Mouse (Mus musculus) midbrain, postnatal 0 days (tissue): ENCODE data around the gene Ccdc126. TPM values are rescaled to one million over a fixed set of nuclear protein-coding genes. Genes with fewer than 3 reads are reported as not detected.
A peak's percentile ranks its signal among the peaks of the same experiment; 100 is the strongest.

Source experiments
- ATAC-seq: fragments of 200-750 bp; cut with Nextera tagmentation; 2 replicates; pipeline ENCODE4 v1.8.0; 2017; ENCODE audit warnings: moderate number of reproducible peaks, mild to moderate bottlenecking, moderate TSS enrichment, moderate library complexity; ENCODE audit not compliant: low FRiP score
- DNase-seq: peaks from one replicate; pipeline ENCODE4 v3.0.0-alpha.2; 2015; ENCODE audit warnings: low spot score
- H3K27ac ChIP-seq: fragments of 300-500 bp; sonication (generic); 2 replicates; pipeline ENCODE4 v1.5.1; 2014; ENCODE audit warnings: low read depth, mild to moderate bottlenecking, low read length, mixed read lengths
- H3K27me3 ChIP-seq: fragments of 300-500 bp; sonication (generic); 2 replicates; pipeline ENCODE4 v1.6.1; 2014; ENCODE audit warnings: low read length, control low read depth, mixed read lengths; ENCODE audit not compliant: insufficient read depth
- H3K36me3 ChIP-seq: fragments of 300-500 bp; sonication (generic); 2 replicates; pipeline ENCODE4 v1.6.1; 2014; ENCODE audit warnings: low read length, control low read depth, mixed read lengths; ENCODE audit not compliant: insufficient read depth
- H3K4me1 ChIP-seq: fragments of 300-500 bp; sonication (generic); 2 replicates; pipeline ENCODE4 v1.6.1; 2014; ENCODE audit warnings: mild to moderate bottlenecking, control low read depth, antibody characterized with exemption, low read length, mixed read lengths; ENCODE audit not compliant: insufficient read depth
- H3K4me2 ChIP-seq: fragments of 300-500 bp; sonication (generic); 2 replicates; pipeline ENCODE4 v1.6.1; 2014; ENCODE audit warnings: low read depth, mild to moderate bottlenecking, low read length, mixed read lengths; ENCODE audit not compliant: poor library complexity, severe bottlenecking
- H3K4me3 ChIP-seq: fragments of 300-500 bp; sonication (generic); 2 replicates; pipeline ENCODE4 v1.5.1; 2014; ENCODE audit warnings: low read depth, mild to moderate bottlenecking, low read length, moderate library complexity
- H3K9ac ChIP-seq: fragments of 300-500 bp; sonication (generic); replicated peaks from 2 replicates; pipeline ENCODE4 v1.6.1; 2014; ENCODE audit warnings: mild to moderate bottlenecking, low read length, moderate library complexity, mixed read lengths; ENCODE audit not compliant: poor library complexity, severe bottlenecking
- H3K9me3 ChIP-seq: fragments of 300-500 bp; sonication (generic); 2 replicates; pipeline ENCODE4 v1.6.1; 2016; ENCODE audit warnings: low read length, control low read depth
- CTCF ChIP-seq: IDR thresholded peaks from 2 replicates; pipeline ENCODE4 v1.5.1; 2016; ENCODE audit warnings: antibody characterized with exemption, mild to moderate bottlenecking
- WGBS: fragments of 180-500 bp; shearing (Covaris S2); extraction: QIAGEN DNeasy Blood & Tissue Kit; methylation state at CpG from one replicate; pipeline ENCODE4 v1.1.7; 2014; 5-methylcytosine and 5-hydroxymethylcytosine counted together
- polyA plus RNA-seq: library from polyadenylated mRNA; unstranded; fragments of >200 nt; fragmentation: Nextera tagmentation; extraction: Ambion mirVana; gene quantifications from 2 replicates; pipeline ENCODE4 v1.2.1, GENCODE M21; 2015
- total RNA-seq: library from RNA; depleted of rRNA; stranded (reverse); fragments of >200 nt; gene quantifications from 2 replicates; pipeline ENCODE4 v1.2.3, GENCODE M21; 2014

Ccdc126 gene
- total and polyA plus RNA-seq, 2 experiments from 2014 or later = 6.8 to 9.1 TPM

DNA sequence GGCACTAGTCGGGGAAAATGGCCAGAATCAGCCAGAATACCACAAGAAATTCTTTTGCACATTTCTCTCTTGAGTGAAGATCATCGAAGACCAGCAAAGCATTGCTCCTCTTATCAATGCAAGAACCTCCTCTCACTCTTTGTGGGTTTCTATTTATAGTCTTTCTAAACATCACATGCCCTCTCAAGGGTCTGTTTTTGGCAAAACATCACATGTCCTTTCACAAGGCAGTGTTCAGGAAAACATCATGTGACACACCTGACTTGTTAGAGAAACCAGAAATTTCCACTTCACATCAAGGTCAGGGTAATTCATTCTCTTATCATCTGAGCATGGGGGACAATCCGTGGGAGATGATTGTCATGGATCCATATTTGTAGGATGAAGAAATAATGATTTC, 35.5 kb downstream of the Ccdc126 start:
- no peak for ATAC-seq
- Histone ChIP-seq H3K9ac (no peak overlapping the region), H3K4me1 (no peaks in the 10 kb centered on the region)

DNA sequence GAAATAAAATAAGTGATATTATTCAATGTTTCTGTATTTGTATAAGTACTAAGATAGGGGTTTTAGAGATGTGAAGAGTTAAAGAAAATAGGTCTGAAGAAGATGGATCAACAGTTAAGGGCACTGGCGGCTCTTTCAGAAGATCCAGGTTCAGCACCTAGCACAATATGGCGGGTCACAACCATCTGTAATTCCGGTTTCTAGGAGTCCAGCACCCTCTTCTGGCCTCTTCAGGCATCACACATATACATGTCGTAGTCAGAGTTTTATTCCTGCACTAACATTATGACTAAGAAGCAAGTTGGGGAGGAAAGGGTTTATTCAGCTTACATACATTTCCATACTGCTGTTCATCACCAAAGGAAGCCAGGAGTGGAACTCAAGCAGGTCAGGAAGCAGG, 36.1 kb downstream of the Ccdc126 start:
- DNase-seq (no peak), ATAC-seq (no peak)
- 68% methylated on average over 4 of the region's 4 CpGs for WGBS
- Histone ChIP-seq H3K9me3 (no peaks in the 10 kb centered on the region), H3K9ac (no peak overlapping the region), H3K27ac (no peak overlapping the region), H3K4me1 (no peaks in the 10 kb centered on the region), H3K36me3 (no peaks in the 10 kb centered on the region), H3K4me2 (no peak overlapping the region), H3K4me3 (no peak overlapping the region), H3K27me3 (no peaks in the 10 kb centered on the region)
- TF ChIP-seq CTCF = peak; percentile 14; the same call in 1 of the 2 replicates

More for the DNA sequence above, 35.5 kb downstream of the Ccdc126 start:
- no peaks in the 10 kb centered on the region for H3K36me3 ChIP-seq
- H3K27ac ChIP-seq = no peak overlapping the region
- no peak overlapping the region for H3K4me2 ChIP-seq
- no peak for DNase-seq
- TF ChIP-seq CTCF = no peak
- WGBS = 91% methylated on average over 3 of the region's 3 CpGs
- H3K4me3 ChIP-seq = no peak overlapping the region
- no peaks in the 10 kb centered on the region for H3K9me3 ChIP-seq
- no peaks in the 10 kb centered on the region for H3K27me3 ChIP-seq

DNA sequence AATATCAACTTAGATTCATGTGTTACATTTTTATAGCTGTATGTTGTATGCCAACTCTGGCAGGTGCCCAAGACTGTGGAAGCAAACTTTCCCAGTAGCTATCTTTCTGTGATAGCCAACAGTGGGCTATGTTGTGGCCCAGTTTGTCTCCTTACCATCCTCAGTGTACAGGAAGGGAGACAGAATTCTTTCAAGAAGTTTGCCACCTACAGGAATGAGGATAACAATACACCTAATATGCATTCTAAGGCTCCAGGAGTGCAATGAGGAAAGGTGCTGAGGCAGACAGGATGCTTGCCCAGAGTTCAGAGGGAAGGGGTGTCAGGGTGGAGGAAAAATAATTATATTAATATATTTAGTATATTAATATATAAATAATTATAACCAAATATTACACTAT, 41.3 kb downstream of the Ccdc126 start:
- TF ChIP-seq CTCF = peak; percentile 42; the same call in 1 of the 2 replicates
- DNase-seq (no peak), ATAC-seq (no peak)
- Histone ChIP-seq H3K27ac (no peak overlapping the region), H3K9ac (no peak overlapping the region), H3K9me3 (no peaks in the 10 kb centered on the region), H3K36me3 (no peaks in the 10 kb centered on the region), H3K4me2 (no peak overlapping the region), H3K27me3 (no peaks in the 10 kb centered on the region), H3K4me3 (no peak overlapping the region), H3K4me1 (no peaks in the 10 kb centered on the region)

DNA sequence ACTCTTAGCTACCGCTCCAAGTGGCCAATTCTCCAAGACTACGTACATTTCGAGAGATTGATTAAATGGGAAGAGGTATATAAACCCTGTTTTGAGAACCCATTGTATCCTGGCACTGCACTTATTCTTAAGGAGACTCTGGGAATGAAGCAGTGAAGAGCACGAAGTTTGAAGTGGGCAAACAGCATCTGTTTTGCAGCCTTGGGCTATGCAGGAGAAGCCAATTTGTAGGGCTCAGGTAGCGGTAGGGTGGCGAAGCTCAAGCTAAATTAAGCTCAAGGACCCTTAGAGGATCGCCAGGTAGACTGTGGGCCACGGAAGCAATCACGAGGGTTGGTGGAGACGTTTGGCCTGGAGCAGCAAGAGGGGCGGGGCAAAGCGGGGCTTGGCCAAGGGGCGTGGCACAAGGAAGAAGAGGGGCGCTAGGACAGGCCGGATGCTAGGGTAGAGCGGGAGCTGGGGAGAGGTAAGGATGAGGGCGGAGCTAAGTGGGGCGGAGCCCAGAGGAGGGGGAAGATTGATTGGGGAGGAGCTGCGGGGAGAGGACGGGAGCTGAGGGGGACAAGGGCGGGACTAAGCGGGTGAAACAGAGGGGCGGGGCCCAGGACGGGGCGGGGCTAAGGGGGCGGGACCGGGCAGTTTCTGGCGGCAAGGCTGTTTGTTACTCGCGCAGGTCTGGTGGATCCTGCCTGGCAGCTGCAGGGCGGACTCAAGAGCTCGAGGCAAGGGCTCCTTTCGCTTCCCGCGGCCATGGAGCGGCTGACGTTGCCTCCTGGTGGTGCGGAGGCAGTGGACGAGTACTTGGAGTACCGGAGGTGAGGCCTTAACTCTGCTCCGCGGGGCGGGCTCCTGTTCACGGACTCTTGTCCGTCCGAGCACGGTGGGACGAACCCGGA, 48.3 kb downstream of the Ccdc126 start, which contains the start of gene Fam221a:
Gene Fam221a (plus strand): TSS at position 581 of the 896 bp plus-strand sequence.
- no peaks in the 10 kb centered on the region for H3K9me3 ChIP-seq
- TF ChIP-seq CTCF = peak; percentile 51
- DNase-seq (peak; percentile 92), ATAC-seq (peak; percentile 95)
- H3K9ac ChIP-seq = peak within 1 kb of the TSS; percentile 56
- H3K4me2 ChIP-seq = peak within 1 kb of the TSS; percentile 86
- no peaks in the 10 kb centered on the region for H3K36me3 ChIP-seq
- WGBS = 4% methylated on average over 46 of the region's 49 CpGs
- peak within 1 kb of the TSS; percentile 7; the same call in 1 of the 2 replicates for H3K27ac ChIP-seq
- H3K27me3 ChIP-seq = no peaks in the 10 kb centered on the region
- peak within 1 kb of the TSS; percentile 63 for H3K4me3 ChIP-seq
- peaks cover 3% of the 10 kb centered on the region; the same call in 1 of the 2 replicates for H3K4me1 ChIP-seq

DNA sequence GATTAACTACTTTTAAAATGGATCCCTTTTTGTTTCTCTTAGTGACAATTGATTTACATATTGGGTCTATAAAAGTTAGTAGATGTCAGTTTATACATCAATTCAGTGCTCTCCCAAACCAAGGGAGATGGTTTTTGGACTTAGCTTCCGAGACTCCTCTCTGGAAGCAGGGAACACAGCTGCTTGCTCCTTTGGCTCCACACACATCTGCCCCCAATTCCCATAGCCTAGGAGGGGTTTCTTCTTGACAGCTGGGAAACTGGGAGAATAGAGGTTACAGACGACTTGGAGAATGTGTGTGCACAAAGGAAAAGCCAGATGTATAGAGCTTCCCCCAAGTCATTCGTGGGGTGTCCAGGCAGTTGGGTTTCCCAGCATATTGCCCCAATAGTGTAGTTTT, 49.1 kb downstream of the Ccdc126 start:
- DNase-seq = no peak
- Histone ChIP-seq H3K4me2 (peak overlapping the region; percentile 86), H3K36me3 (no peaks in the 10 kb centered on the region), H3K9me3 (no peaks in the 10 kb centered on the region), H3K4me1 (peaks cover 3% of the 10 kb centered on the region; the same call in 1 of the 2 replicates), H3K27ac (no peak overlapping the region), H3K9ac (peak overlapping the region; percentile 56), H3K4me3 (peak overlapping the region; percentile 63), H3K27me3 (no peaks in the 10 kb centered on the region)
- ATAC-seq = no peak
- TF ChIP-seq CTCF = no peak
- 20% methylated on average over 3 of the region's 3 CpGs for WGBS

DNA sequence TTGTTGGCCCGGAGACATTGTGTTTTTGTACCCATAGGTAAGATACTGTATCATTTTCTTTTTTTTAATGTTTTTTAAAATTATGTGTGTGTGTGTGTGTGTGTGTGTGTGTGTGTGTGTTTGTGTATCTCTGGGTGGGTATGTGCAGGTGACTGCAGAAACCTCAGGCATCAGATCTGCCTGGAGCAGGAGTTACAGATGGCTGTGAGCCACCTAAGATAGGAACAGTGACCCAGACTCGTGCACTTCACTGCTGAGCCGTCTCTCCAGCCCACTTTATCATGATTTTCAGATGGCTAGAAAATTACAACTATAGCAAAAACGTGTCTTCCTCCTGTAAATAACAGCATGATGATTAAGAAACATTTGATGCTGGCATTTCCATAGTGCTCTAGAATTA, 53.6 kb downstream of the Ccdc126 start:
- WGBS = 82% methylated on average over 4 of the region's 4 CpGs
- no peak for DNase-seq
- H3K27me3 ChIP-seq = no peaks in the 10 kb centered on the region
- TF ChIP-seq CTCF = no peak
- no peak overlapping the region for H3K9ac ChIP-seq
- H3K4me1 ChIP-seq = peaks cover 3% of the 10 kb centered on the region; the same call in 1 of the 2 replicates
- no peak for ATAC-seq
- H3K4me3 ChIP-seq = no peak overlapping the region
- H3K36me3 ChIP-seq = no peaks in the 10 kb centered on the region
- no peak overlapping the region for H3K27ac ChIP-seq
- no peaks in the 10 kb centered on the region for H3K9me3 ChIP-seq
- H3K4me2 ChIP-seq = no peak overlapping the region
